Mouse (Mus musculus) lung, postnatal 36 days (tissue): Measurements from ENCODE around the gene Ddx42.

Source experiments
- DNase-seq: peaks from one replicate; pipeline ENCODE4 v3.0.0; 2022; ENCODE audit warnings: mixed read lengths

Gene Ddx42

GRCm38 (mm10) chr11:106268326-106269059, 51.8 kb downstream of the Ddx42 start:
- peak; percentile 91 for DNase-seq

- DNase-seq, result peak; percentile 40
Observed at GRCm38 (mm10) chr11:106269060-106269431, 52.3 kb downstream of the Ddx42 start.

GRCm38 (mm10) chr11:106271131-106271793, 54.5 kb downstream of the Ddx42 start:
- no peak for DNase-seq

- peak; percentile 48 for DNase-seq
Observed at GRCm38 (mm10) chr11:106271794-106272643, 55.3 kb downstream of the Ddx42 start.

GRCm38 (mm10) chr11:106272644-106273310, 56.1 kb downstream of the Ddx42 start, which contains the start of gene Smarcd2:
TSS of gene Smarcd2 (minus strand) at chr11:106272972.
- peak; percentile 100 for DNase-seq

- DNase-seq, result no peak
Observed at GRCm38 (mm10) chr11:106273311-106273684, 56.6 kb downstream of the Ddx42 start.

GRCm38 (mm10) chr11:106273811-106274210, 57.1 kb downstream of the Ddx42 start:
- DNase-seq, result no peak

- DNase-seq, result no peak
Observed at GRCm38 (mm10) chr11:106274374-106274773, 57.6 kb downstream of the Ddx42 start.

- peak; percentile 82 for DNase-seq
Observed at GRCm38 (mm10) chr11:106274971-106275411, 58.3 kb downstream of the Ddx42 start.

GRCm38 (mm10) chr11:106276454-106276853, 59.7 kb downstream of the Ddx42 start, which contains the start of gene Tcam1:
TSS of gene Tcam1 (plus strand) at chr11:106276672.
- peak; percentile 97 for DNase-seq

GRCm38 (mm10) chr11:106282452-106282851, 65.7 kb downstream of the Ddx42 start:
- DNase-seq, result no peak

GRCm38 (mm10) chr11:106283371-106283770, 66.6 kb downstream of the Ddx42 start:
- no peak for DNase-seq

- DNase-seq, result no peak
Observed at GRCm38 (mm10) chr11:106284126-106284525, 67.4 kb downstream of the Ddx42 start.

GRCm38 (mm10) chr11:106286206-106286605, 69.5 kb downstream of the Ddx42 start:
- no peak for DNase-seq

GRCm38 (mm10) chr11:106286987-106287386, 70.3 kb downstream of the Ddx42 start:
- no peak for DNase-seq

GRCm38 (mm10) chr11:106289369-106289768, 72.6 kb downstream of the Ddx42 start:
- DNase-seq, result peak; percentile 64

- no peak for DNase-seq
Observed at GRCm38 (mm10) chr11:106290376-106290775, 73.7 kb downstream of the Ddx42 start.

- DNase-seq, result peak; percentile 82
Observed at GRCm38 (mm10) chr11:106291861-106292260, 75.1 kb downstream of the Ddx42 start.
